Mouse (Mus musculus) testis, adult 2 months (tissue): ENCODE results near the gene Anln. TPM values are rescaled to one million over a fixed set of nuclear protein-coding genes. Genes with fewer than 3 reads are reported as not detected.
A peak's percentile ranks its signal among the peaks of the same experiment; 100 is the strongest.
"Not testable (repeated sequence)": the region's sequence is repeated elsewhere in the genome, so short reads cannot be mapped to it uniquely, and the experiment has no call there.

Experiments used
- H3K27ac ChIP-seq: fragments of 200-500 bp; 2 replicates; pipeline ENCODE4 v1.5.1; 2012; ENCODE audit warnings: low read depth, low read length; ENCODE audit not compliant: control insufficient read depth, insufficient read depth
- H3K27me3 ChIP-seq: fragments of 200-500 bp; 2 replicates; pipeline ENCODE4 v1.6.1; 2012; ENCODE audit warnings: mild to moderate bottlenecking, low read length, moderate library complexity; ENCODE audit not compliant: control insufficient read depth, insufficient read depth
- H3K36me3 ChIP-seq: fragments of 200-500 bp; 2 replicates; pipeline ENCODE4 v1.6.1; 2012; ENCODE audit warnings: mild to moderate bottlenecking, low read length; ENCODE audit not compliant: control insufficient read depth, insufficient read depth
- H3K4me1 ChIP-seq: fragments of 200-500 bp; 2 replicates; pipeline ENCODE4 v1.6.1; 2012; ENCODE audit warnings: low read length; ENCODE audit not compliant: control insufficient read depth, insufficient read depth
- H3K4me3 ChIP-seq: fragments of 200-500 bp; 2 replicates; pipeline ENCODE4 v1.5.1; 2012; ENCODE audit warnings: low read depth, mild to moderate bottlenecking, low read length, moderate library complexity, mixed read lengths; ENCODE audit not compliant: control insufficient read depth
- CTCF ChIP-seq: fragments of 200-500 bp; IDR thresholded peaks from 2 replicates; pipeline ENCODE4 v1.5.1; 2012; ENCODE audit warnings: low read depth, mild to moderate bottlenecking, inconsistent platforms, low read length, moderate library complexity; ENCODE audit not compliant: control insufficient read depth, insufficient read depth, insufficient replicate concordance
- POLR2A ChIP-seq: fragments of 200-500 bp; IDR thresholded peaks from 2 replicates; pipeline ENCODE4 v1.6.1; 2012; ENCODE audit warnings: low read depth, mild to moderate bottlenecking, inconsistent platforms, low read length, moderate library complexity; ENCODE audit not compliant: control insufficient read depth
- polyA plus RNA-seq: library from polyadenylated mRNA; depleted of rRNA; stranded (reverse); fragments of >200 nt; gene quantifications from 2 replicates; pipeline ENCODE4 v1.2.3, GENCODE M21; 2012

Gene Anln
- polyA plus RNA-seq, 1 experiment: 6.3 TPM

DNA sequence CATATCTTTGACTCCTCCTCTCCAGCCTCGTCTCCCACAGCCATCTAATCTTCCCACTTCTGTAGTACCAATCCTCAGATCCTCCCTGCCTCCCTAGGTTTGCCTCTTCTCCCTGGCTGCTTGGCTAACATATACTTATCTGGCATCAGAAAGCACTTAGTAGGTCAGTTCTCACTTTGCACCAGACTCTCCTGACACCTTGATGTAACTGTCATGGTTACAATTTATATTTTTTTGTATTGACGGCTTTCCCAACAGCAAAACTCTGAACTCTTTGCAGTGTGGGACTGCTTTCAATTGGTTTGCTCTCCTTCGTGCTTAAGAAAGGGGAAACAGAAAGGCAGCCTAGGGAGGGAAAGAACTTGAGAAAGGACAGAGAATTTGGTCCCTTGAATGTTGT is 27.2 kb upstream of the Anln start:
- Histone ChIP-seq H3K4me1 (peaks cover 7% of the 10 kb centered on the region; the same call in 1 of the 2 replicates), H3K4me3 (no peak overlapping the region), H3K36me3 (no peaks in the 10 kb centered on the region), H3K27ac (no peak overlapping the region), H3K27me3 (no peaks in the 10 kb centered on the region)
- no peak for TF ChIP-seq POLR2A
- TF ChIP-seq CTCF: no peak

- Histone ChIP-seq H3K27ac (peak within 1 kb of the TSS; percentile 79), H3K4me1 (peaks cover 4% of the 10 kb centered on the region; the same call in 1 of the 2 replicates), H3K36me3 (no peaks in the 10 kb centered on the region), H3K4me3 (peak within 1 kb of the TSS; percentile 92), H3K27me3 (no peaks in the 10 kb centered on the region)
- TF ChIP-seq CTCF (peak; percentile 87), POLR2A (peak; percentile 73; the same call in 1 of the 2 replicates)
Observed at GRCm38 (mm10) chr9:22411002-22411857, 22.2 kb upstream of the Anln start, which contains the start of gene 9530077C05Rik. Gene 9530077C05Rik, plus strand, starts transcription at chr9:22411513.

DNA sequence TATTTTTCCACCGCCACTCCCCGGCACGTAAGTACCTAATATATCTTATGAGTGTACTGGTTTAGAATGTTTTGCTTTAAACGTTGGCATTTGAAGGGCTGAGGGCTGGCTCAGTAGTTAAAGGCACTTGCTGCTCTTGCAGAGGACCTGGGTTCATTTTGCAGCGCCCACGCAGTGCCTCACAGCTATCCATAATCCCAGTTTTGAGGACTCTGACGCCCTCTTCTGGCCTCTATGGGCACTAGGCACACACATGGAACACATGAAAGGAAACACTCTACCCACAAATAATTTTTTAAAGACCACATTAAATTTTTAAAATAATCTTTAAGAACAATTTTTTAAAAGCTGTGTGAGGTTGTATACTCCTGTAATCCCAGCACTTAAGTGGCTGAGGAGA is 20.5 kb upstream of the Anln start:
- Histone ChIP-seq H3K4me3 (peak overlapping the region; percentile 80), H3K4me1 (peaks cover 4% of the 10 kb centered on the region; the same call in 1 of the 2 replicates), H3K27ac (no peak overlapping the region; the same call in 1 of the 2 replicates), H3K27me3 (no peaks in the 10 kb centered on the region), H3K36me3 (no peaks in the 10 kb centered on the region)
- TF ChIP-seq CTCF (peak; percentile 18; the same call in 1 of the 2 replicates), POLR2A (no peak)

GRCm38 (mm10) chr9:22408344-22408743 is 19.4 kb upstream of the Anln start:
- not testable (repeated sequence) for H3K27ac ChIP-seq, H3K27me3 ChIP-seq, H3K36me3 ChIP-seq, H3K4me1 ChIP-seq, H3K4me3 ChIP-seq

- H3K4me3 ChIP-seq, H3K36me3 ChIP-seq, H3K27me3 ChIP-seq, H3K27ac ChIP-seq, H3K4me1 ChIP-seq: not testable (repeated sequence)
Observed at GRCm38 (mm10) chr9:22407633-22408032, 18.6 kb upstream of the Anln start.

- Histone ChIP-seq H3K27me3 (no peaks in the 10 kb centered on the region), H3K36me3 (no peaks in the 10 kb centered on the region), H3K27ac (no peak overlapping the region)
Observed at GRCm38 (mm10) chr9:22405414-22405813, 16.4 kb upstream of the Anln start.

DNA sequence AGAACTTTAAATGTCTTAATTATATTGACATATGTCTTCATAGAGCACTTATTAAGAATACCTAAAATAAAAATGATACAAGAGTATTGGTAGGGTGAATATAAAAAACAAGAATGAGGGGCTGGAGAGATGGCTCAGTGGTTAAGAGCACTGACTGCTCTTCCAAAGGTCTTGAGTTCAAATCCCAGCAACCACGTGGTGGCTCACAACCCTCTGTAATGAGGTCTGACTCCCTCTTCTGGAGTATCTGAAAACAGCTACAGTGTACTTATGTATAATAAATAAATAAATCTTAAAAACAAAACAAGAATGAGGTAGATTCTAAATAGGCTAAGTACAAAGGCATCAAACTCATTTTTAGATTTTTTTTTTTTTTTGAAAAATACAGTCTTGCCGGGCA is 14.5 kb upstream of the Anln start:
- H3K27me3 ChIP-seq, H3K4me3 ChIP-seq, H3K27ac ChIP-seq, H3K4me1 ChIP-seq, H3K36me3 ChIP-seq: not testable (repeated sequence)

More at GRCm38 (mm10) chr9:22405414-22405813, 16.4 kb upstream of the Anln start:
- TF ChIP-seq CTCF (no peak), POLR2A (no peak)
- Histone ChIP-seq H3K4me1 (no peaks in the 10 kb centered on the region), H3K4me3 (no peak overlapping the region)

- Histone ChIP-seq H3K4me1 (no peaks in the 10 kb centered on the region), H3K36me3 (no peaks in the 10 kb centered on the region), H3K27ac (no peak overlapping the region), H3K27me3 (no peaks in the 10 kb centered on the region), H3K4me3 (no peak overlapping the region)
- TF ChIP-seq POLR2A: no peak
- no peak for TF ChIP-seq CTCF
Observed at GRCm38 (mm10) chr9:22402976-22403375, 14.0 kb upstream of the Anln start.
